Mouse (Mus musculus): ENCODE results near the gene Hpgds. TPM values are rescaled to one million over a fixed set of nuclear protein-coding genes. Genes with fewer than 3 reads are reported as not detected.

The Hpgds gene
- polyA plus RNA-seq (2012; rRNA removed), result 2.7 and 4.3 TPM in 2 replicates

GRCm38 (mm10) chr6:65144621-65145205 lies at the start of gene Hpgds:
Gene Hpgds (minus strand): TSS chr6:65144908.

Other genes starting within 250 kb of the Hpgds start
- 72.7 and 83.4 TPM in 2 replicates for gene Smarcad1, start 102.3 kb downstream of the Hpgds start, polyA plus RNA-seq (2012; rRNA removed)
- 1.3 and 1.5 TPM in 2 replicates for gene C130060K24Rik, start 236.2 kb upstream of the Hpgds start, polyA plus RNA-seq (2012; rRNA removed)

Data from central nervous system, embryonic 14 days (tissue).